ENCODE assay signal across 10 mouse cellular contexts in the genomic region with DNA sequence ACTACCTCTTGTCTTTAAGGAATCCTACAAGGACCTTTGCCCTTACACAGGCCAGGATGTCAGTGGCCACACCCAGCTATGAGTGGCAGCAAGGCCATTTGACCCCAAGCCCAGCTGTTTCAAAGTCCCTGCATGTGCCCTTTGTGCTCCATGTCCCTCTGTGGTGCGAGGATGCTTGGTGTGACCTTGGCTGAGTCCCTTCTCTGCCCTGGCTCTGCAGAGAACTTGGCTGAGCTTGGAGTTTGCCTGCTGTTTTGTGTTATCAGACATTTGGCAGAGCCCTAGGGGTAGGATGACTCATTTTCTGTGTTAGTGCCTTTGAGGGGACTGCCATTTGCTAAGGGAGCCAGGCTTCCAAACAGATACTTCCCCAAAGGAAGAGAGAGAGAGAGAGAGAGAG. TPM values are rescaled to one million over a fixed set of nuclear protein-coding genes. Genes with fewer than 3 reads are reported as not detected.
DNase-seq lines count a peak whose midpoint lies in the region.
"Had no signal": no experiment of that assay in that cellular context is flagged by ENCODE, and none has a peak within 500 bp of the region (broad histone marks: within the 10 kb centered on the region; RNA-seq: fewer than 3 reads in every experiment).

No protein-coding gene starts in this region.

- intact Hi-C loops in heart, postnatal 25 days (cut with DNase I) = loop anchor here (5.0 kb wide), 1 partner anchor 46 kb away; no protein-coding TSS in a partner anchor

- DNase-seq in heart, adult 11 months = peak; percentile 98
- no peak for DNase-seq in heart, postnatal 25 days (ENCODE audit: low spot score)
- DNase-seq in NIH3T3 (ENCODE audit: low read depth) = peak; percentile 82
- DNase-seq in cerebellum, adult 9-10 months = peak; percentile 84
- peak; percentile 66 to 70 for DNase-seq in kidney, postnatal 36 days
- no peak for DNase-seq in thymus, postnatal 25 days
- DNase-seq in right cerebral cortex, postnatal 25 days = no peak
- DNase-seq in frontal cortex, postnatal 14 days (ENCODE audit: low spot score in 2 of 2) = no peak
- DNase-seq: layer of hippocampus, adult 9-11 months had no signal

RNA-seq across cellular contexts. Expression of a gene that starts 17.3 kb away (rescaled TPM):
- 1 to 10 TPM; 1.3 to 1.7 TPM for total RNA-seq in heart, postnatal 25 days (2021)

RNA-seq across cellular contexts. Expression of a gene that starts 59.2 kb away (rescaled TPM):
- total RNA-seq in heart, postnatal 25 days (2021) = not detected
- total RNA-seq: gastrocnemius, postnatal 36 days had no signal

Comparison
In these comparisons a context has a peak if more than half of its experiments do, and no peak if none do; other contexts are left out.
1. DNase-seq: peak in heart, adult 11 months (single experiment), NIH3T3 (single experiment), cerebellum, adult 9-10 months (single experiment) and kidney, postnatal 36 days (2 of 2); none in heart, postnatal 25 days (single experiment), thymus, postnatal 25 days (single experiment), right cerebral cortex, postnatal 25 days (single experiment) and frontal cortex, postnatal 14 days (0 of 2).